Mouse (Mus musculus) CH12.LX (cell line): ENCODE results near the gene Sohlh1.

Experiments used
- CHD1 ChIP-seq: IDR thresholded peaks from 2 replicates; pipeline ENCODE4 v1.6.1; 2012; ENCODE audit warnings: low read depth, low read length, improper control_type of control experiment, inconsistent platforms
- CTCF ChIP-seq, 2 experiments: IDR thresholded peaks in 1 of 2; conservative IDR thresholded peaks in 1 of 2; 2 replicates each; pipeline ENCODE4 v1.5.1; 2011 to 2012; ENCODE audit warnings: low read depth in 2 of 2, low read length in 2 of 2, improper control_type of control experiment in 1 of 2, inconsistent platforms in 1 of 2, mild to moderate bottlenecking in 1 of 2, moderate library complexity in 1 of 2
- E2F4 ChIP-seq: IDR thresholded peaks from 2 replicates; pipeline ENCODE4 v1.6.1; 2011; ENCODE audit warnings: low read depth, low read length, improper control_type of control experiment; ENCODE audit not compliant: insufficient replicate concordance
- EP300 ChIP-seq: IDR thresholded peaks from 2 replicates; pipeline ENCODE4 v1.6.1; 2011; ENCODE audit warnings: low read length, improper control_type of control experiment
- HCFC1 ChIP-seq: IDR thresholded peaks from 2 replicates; pipeline ENCODE4 v1.6.1; 2012; ENCODE audit warnings: low read depth, mild to moderate bottlenecking, inconsistent platforms, low read length, improper control_type of control experiment
- POLR2A ChIP-seq: IDR thresholded peaks from 2 replicates; pipeline ENCODE4 v1.6.1; 2011; ENCODE audit warnings: low read depth, mild to moderate bottlenecking, improper control_type of control experiment, low read length
- RAD21 ChIP-seq: IDR thresholded peaks from 2 replicates; pipeline ENCODE4 v1.6.1; 2011; ENCODE audit warnings: low read depth, mild to moderate bottlenecking, low read length, improper control_type of control experiment, moderate library complexity
- UBTF ChIP-seq: IDR thresholded peaks from 2 replicates; pipeline ENCODE4 v1.6.1; 2012; ENCODE audit warnings: low read depth, mild to moderate bottlenecking, inconsistent platforms, low read length, improper control_type of control experiment, moderate library complexity
- ZKSCAN1 ChIP-seq: IDR thresholded peaks from 2 replicates; pipeline ENCODE4 v1.6.1; 2012; ENCODE audit warnings: low read depth, inconsistent platforms, low read length, improper control_type of control experiment, borderline replicate concordance

- TF ChIP-seq RAD21 (peak; percentile 63), E2F4 (no peak), CTCF (conservative IDR thresholded peaks at IDR 0.05 in 1 of 2, IDR thresholded peaks at IDR 0.05 in 1 of 2; ENCODE audit: low read depth in 2 of 2, low read length in 2 of 2) (peak; percentile 57 to 71), POLR2A (no peak), EP300 (no peak), HCFC1 (no peak), CHD1 (no peak), ZKSCAN1 (no peak), UBTF (no peak)
Observed at GRCm38 (mm10) chr2:25850330-25850729, 3.3 kb upstream of the Sohlh1 start.
